Mouse (Mus musculus): ENCODE measurements around the gene Ing3. TPM values are rescaled to one million over a fixed set of nuclear protein-coding genes. Genes with fewer than 3 reads are reported as not detected.

Ing3 gene
- polyA plus RNA-seq, 1 experiment: 16.1 TPM

GRCm38 (mm10) chr6:21991151-21991550 is 41.8 kb downstream of the Ing3 start:
- no peak for DNase-seq (ENCODE audit: low spot score)

GRCm38 (mm10) chr6:21993070-21993469 is 43.7 kb downstream of the Ing3 start:
- no peak for DNase-seq (ENCODE audit: low spot score)

DNA sequence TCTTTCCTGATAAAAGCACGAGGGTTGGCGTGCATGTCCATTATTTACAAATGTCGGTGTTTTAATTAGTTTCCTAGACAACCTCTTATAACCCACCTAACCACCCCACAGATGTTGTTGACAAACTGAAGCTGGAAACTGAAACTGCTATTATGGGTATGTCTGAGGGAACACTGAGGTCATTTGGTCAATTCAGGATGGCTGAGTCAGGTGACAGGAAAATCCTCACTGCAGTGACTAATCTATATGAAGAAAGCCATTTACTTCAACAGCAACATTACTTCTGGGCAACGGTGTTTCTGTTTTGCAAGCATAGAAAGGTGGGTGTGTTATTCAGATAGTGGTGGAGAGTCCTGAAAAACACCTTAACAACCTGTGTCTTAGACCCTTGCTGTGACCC is 48.8 kb downstream of the Ing3 start:
- DNase-seq (ENCODE audit: low spot score): no peak

DNA sequence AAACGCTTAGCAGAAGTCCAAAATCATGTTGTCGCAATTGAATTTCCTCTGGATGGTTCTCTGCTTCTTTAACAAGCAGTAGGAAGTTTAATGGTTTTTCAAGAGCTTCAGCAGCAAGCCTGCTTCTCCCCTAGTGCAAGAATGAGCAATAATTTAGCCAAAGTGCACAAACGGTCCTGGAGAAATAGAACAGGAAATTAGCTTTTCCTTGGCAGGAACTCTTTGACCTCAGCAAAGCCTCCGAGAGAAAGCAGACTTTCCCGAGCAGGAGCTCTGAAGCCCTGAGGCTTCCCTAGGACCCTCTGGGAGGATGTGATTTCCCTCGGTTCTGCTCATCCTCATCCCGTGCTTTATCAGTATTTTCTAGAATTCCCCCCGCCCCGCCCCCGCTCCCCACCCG is 49.7 kb downstream of the Ing3 start:
- DNase-seq (ENCODE audit: low spot score): no peak

- no peak for DNase-seq (ENCODE audit: low spot score)
Observed at GRCm38 (mm10) chr6:22000086-22000485, 50.7 kb downstream of the Ing3 start.

DNA sequence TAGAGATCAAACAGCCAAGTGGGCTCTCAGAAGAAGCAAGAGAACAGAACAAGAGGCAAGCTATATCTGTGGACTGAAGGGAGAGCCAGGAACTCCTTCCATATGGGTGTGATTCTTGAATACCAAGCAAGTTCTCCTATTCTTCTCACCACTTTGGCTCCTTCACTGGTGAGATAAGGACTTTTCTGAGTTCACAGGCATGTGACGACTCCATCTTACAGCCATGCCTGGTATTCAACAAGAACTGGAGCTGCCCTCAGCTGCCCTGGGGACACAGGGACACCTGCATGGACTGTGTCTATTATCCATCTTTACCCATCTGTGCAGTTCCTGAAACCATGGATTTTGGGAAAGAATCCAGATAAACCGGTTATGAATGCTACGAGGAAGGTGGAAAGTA is 51.5 kb downstream of the Ing3 start:
- DNase-seq (ENCODE audit: low spot score): no peak

- DNase-seq (ENCODE audit: low spot score): no peak
Observed at GRCm38 (mm10) chr6:22001284-22001916, 52.0 kb downstream of the Ing3 start.

GRCm38 (mm10) chr6:22002521-22003199 is 53.3 kb downstream of the Ing3 start:
- no peak for DNase-seq (ENCODE audit: low spot score)

DNA sequence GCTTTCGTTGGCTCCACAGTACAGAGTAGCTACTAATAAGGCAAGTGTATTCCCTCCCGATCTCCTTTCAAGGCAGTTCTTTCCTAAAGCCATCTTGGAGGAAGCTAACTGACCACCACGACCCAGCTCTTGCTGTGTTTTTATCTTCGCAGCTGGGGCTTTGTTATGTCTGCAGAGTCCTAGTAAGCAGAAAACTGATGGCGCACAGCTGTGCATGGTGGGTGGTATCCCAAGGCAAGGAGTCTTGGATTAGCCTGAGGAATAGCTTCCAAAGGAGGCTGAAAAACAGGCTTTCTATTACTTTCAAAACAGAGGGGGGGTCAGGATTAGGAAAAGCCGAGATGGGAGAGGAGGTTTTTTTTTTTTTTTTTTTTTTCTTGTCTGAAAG is 53.8 kb downstream of the Ing3 start:
- no peak for DNase-seq (ENCODE audit: low spot score)

- DNase-seq (ENCODE audit: low spot score): no peak
Observed at GRCm38 (mm10) chr6:22003959-22004543, 54.7 kb downstream of the Ing3 start.

DNA sequence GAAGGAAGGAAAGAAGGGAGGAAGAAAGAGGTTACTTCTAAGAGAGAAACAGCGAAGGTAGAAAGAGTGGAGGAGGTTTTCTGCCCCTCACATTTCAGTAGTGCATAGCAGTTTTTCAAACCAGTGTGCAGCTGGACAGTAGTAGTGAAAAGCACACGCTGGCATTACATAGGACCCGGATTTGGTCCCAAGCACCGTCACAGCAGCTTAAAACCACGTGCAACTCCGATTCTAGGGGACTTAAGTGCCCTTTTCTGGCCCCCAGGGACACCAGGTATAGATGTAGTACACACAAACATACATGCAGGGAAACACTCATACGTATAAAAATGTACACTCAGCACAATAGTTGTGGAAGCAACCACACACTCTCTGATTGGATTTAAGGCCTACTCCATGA is 59.0 kb downstream of the Ing3 start:
- DNase-seq (ENCODE audit: low spot score): no peak

GRCm38 (mm10) chr6:22010258-22010657 is 60.9 kb downstream of the Ing3 start:
- DNase-seq (ENCODE audit: low spot score): no peak

DNA sequence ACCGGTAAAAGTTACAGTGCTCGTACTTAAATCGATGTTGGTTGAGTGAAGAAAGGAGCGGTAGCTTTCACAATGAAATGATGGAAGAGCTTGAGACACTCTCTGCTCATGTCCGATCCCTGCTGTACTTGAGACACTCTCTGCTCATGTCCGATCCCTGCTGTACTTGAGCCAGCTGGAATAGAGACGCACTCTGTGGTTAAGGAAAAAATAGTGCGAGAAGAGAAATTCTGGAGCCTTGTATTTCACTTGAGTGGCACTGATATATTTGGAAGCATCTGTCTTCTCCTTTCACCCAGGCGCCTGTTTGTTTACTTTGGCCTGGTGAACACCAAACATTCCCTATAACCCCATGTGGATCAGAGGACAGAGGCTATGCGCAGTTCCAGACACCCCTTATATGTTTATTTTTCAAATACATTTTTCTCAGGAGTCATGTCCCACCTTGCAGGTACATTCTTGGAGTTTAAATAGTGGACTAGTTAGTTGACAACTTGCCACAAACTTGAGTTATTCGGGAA is 61.5 kb downstream of the Ing3 start:
- no peak for DNase-seq (ENCODE audit: low spot score)

GRCm38 (mm10) chr6:22011546-22011945 is 62.2 kb downstream of the Ing3 start:
- DNase-seq (ENCODE audit: low spot score): no peak

DNA sequence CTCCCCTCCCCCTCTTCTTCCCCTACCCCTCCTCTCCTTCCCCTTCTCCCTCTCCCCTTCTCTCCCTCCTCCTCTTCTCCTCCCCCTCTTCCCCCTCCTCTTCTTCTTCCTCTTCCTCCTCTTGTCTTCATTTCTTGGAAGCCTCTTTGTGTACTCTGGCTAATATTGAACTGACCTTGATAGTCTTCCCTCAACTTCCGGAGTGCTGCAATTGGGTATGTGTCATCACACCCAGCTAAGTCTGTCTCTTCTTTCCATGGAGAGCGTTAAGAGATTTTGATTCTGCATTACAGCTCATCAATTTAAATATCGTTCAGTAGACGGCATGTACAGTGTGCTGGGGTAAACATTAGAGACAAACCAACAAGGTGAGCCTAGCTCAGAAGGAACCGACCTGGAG is 62.7 kb downstream of the Ing3 start:
- no peak for DNase-seq (ENCODE audit: low spot score)

DNA sequence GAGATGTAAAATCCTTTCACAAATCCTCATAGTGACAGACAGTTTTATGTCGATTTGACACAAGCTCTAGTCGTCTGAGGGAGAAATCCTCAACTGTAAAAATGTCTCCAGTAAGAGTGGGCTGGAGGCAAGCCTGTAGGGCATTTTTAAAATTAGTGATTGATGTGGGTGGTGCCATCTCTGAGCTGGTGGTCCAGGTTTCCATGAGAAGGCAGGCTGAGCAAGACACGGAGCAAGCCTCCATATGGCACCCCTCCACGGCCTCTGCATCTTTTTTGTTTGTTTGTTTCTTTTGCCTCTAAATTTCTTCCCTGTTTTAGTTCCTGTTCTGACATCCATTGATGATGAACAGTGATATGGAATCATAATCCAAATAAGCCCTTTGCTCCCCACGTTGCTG is 63.1 kb downstream of the Ing3 start:
- no peak for DNase-seq (ENCODE audit: low spot score)

DNA sequence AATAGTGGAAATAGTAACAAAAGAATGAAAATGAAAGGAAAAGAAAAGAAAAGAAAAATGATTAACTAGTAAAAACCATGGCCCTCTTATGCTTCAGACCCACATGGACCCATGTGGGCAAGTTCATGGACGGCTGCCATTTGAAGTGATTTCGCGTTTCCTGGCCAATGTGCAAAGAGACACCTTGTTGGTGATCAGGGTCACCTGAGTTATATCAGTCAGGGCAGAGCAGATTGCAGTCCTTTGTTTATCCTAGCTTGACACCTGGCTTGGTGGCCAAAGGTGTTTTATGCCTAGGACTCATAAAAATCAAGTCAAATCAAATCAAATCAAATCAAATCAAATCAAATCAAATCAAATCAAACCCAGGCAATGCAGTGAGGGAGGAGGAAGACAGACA is 64.0 kb downstream of the Ing3 start:
- DNase-seq (ENCODE audit: low spot score): no peak

GRCm38 (mm10) chr6:22014291-22014911 is 65.0 kb downstream of the Ing3 start:
- DNase-seq (ENCODE audit: low spot score): no peak

DNA sequence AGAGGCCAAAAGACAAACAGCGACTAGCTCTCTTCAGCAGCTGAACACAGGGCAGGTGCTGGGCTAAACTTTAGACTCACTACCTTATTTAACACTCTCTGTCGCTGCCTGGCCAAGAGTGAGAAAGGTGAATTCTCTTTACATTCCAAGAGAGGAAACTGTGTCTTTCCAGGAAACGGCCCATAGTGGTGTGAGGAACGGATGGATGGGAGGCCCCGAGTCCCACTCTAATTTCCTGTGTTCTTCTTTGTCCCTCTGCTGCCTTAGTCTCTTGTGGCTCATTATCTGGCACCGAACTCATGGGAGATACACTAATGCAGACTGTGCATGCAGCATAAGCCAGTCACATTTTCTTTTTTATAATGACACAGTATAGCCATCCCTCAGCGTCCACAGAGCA is 68.3 kb downstream of the Ing3 start:
- no peak for DNase-seq (ENCODE audit: low spot score)

DNA sequence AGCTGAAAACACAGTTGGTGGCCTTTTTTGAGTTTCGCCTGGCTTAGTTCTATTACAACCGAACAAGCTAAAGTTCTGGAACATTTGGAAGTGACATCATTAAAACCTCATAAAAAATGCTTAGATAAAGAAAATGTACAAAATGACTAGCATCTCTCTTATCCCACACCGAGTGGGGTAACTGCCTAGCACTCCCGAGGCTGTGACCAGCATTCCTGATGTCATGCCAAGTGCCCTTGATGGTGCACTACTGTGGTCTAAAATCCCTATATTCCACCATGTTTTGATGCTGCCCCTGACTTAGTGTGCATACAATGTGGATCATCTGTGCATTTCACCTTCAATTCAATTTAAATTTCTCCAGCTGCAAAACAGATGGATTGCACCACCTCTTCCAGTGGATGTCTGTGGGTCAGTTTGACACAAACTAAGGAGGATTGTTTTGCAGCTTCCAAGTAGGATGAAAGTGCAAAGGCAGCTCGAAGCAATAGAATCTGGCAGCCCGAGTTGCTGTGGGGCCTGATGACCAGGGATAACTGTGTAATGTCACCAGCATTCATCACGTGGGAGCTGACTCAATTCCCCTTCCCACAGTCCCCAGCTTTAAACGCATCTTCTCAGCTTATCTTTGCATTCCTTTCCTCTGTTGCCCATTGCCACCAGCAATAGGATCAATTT is 69.5 kb downstream of the Ing3 start:
- no peak for DNase-seq (ENCODE audit: low spot score)

DNA sequence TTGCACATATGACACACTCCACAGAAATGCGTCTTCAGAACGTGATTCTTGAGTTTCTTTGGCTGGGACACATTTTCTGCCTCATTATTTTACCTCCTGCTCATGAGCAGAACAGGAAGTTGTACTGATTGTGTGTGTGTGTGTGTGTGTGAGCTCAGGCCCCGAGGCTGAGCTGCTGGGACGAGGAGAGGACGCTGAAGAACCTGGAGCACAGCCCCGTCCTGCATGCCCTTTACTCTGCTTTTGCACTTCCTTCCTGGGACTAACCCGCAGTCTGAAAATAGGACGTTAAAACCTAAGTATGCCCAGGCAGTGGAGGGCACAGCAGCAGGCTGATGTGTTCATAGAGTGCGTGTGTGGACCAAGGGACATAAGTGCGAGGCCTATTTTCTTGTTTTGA is 70.3 kb downstream of the Ing3 start:
- DNase-seq (ENCODE audit: low spot score): no peak

GRCm38 (mm10) chr6:22020696-22021095 is 71.3 kb downstream of the Ing3 start:
- DNase-seq (ENCODE audit: low spot score): no peak
